Mouse (Mus musculus): ENCODE measurements around the gene Mov10l1. TPM values are rescaled to one million over a fixed set of nuclear protein-coding genes. Genes with fewer than 3 reads are reported as not detected.

The Mov10l1 gene
- not detected in 2 replicates for polyA plus RNA-seq (2012; rRNA removed)
- polyA plus RNA-seq (2014; fragmentation: Nextera tagmentation; extraction: Ambion mirVana) = not detected in 2 replicates

GRCm38 (mm10) chr15:88982534-88983079 lies at the start of gene Mov10l1:
Gene Mov10l1 (plus strand): TSS chr15:88982909.
- Histone ChIP-seq H3K4me2 (ENCODE audit: low read depth) (no peak within 1 kb of the TSS), H3K36me3 (replicated peaks; ENCODE audit: control insufficient read depth, insufficient read depth, low read depth) (no peaks in the 10 kb centered on the region), H3K4me3 (ENCODE audit: insufficient read depth in 1 of 2, low read depth in 2 of 2, low read length in 2 of 2) (no peak within 1 kb of the TSS), H3K9ac (replicated peaks) (no peak within 1 kb of the TSS), H3K9me3 (ENCODE audit: control insufficient read depth, low read length) (no peaks in the 10 kb centered on the region), H3K27ac (no peak within 1 kb of the TSS), H3K4me1 (replicated peaks; ENCODE audit: control insufficient read depth in 2 of 2, insufficient read depth in 2 of 2, low read length in 1 of 2) (no peaks in the 10 kb centered on the region), H3K27me3 (ENCODE audit: control insufficient read depth, insufficient read depth, low read length) (no peaks in the 10 kb centered on the region)
- WGBS (ENCODE audit: insufficient replicate concordance) = 80% methylated on average over 31 of the region's 31 CpGs
- TF ChIP-seq EP300 (IDR thresholded peaks at IDR 0.05; ENCODE audit: low read depth) = no peak
- TF ChIP-seq CTCF (IDR thresholded peaks at IDR 0.05; ENCODE audit: low read depth) = no peak
- no peak for ATAC-seq (ENCODE audit: insufficient read depth)
- DNase-seq (ENCODE audit: low read depth in 3 of 3, low spot score in 3 of 3) = no peak

GRCm38 (mm10) chr15:88934141-88934540 lies 48.6 kb upstream of the Mov10l1 start:
- Histone ChIP-seq H3K9me3 (ENCODE audit: control insufficient read depth, low read length) (no peaks in the 10 kb centered on the region), H3K27me3 (ENCODE audit: control insufficient read depth, insufficient read depth, low read length) (no peaks in the 10 kb centered on the region), H3K4me2 (ENCODE audit: low read depth) (no peak overlapping the region), H3K4me1 (replicated peaks; ENCODE audit: control insufficient read depth in 2 of 2, insufficient read depth in 2 of 2, low read length in 1 of 2) (no peaks in the 10 kb centered on the region), H3K4me3 (ENCODE audit: insufficient read depth in 1 of 2, low read depth in 2 of 2, low read length in 2 of 2) (no peak overlapping the region), H3K9ac (replicated peaks) (no peak overlapping the region), H3K36me3 (replicated peaks; ENCODE audit: control insufficient read depth, insufficient read depth, low read depth) (no peaks in the 10 kb centered on the region), H3K27ac (no peak overlapping the region)
- no peak for ATAC-seq (ENCODE audit: insufficient read depth)
- no peak for TF ChIP-seq EP300 (IDR thresholded peaks at IDR 0.05; ENCODE audit: low read depth)
- 56% methylated on average over 7 of the region's 7 CpGs for WGBS (ENCODE audit: insufficient replicate concordance)
- DNase-seq (ENCODE audit: low read depth in 3 of 3, low spot score in 3 of 3) = no peak

- Histone ChIP-seq H3K9me3 (ENCODE audit: control insufficient read depth, low read length) (no peaks in the 10 kb centered on the region), H3K4me1 (replicated peaks; ENCODE audit: control insufficient read depth in 2 of 2, insufficient read depth in 2 of 2, low read length in 1 of 2) (no peaks in the 10 kb centered on the region), H3K4me3 (ENCODE audit: insufficient read depth in 1 of 2, low read depth in 2 of 2, low read length in 2 of 2) (no peak overlapping the region), H3K27me3 (ENCODE audit: control insufficient read depth, insufficient read depth, low read length) (no peaks in the 10 kb centered on the region), H3K36me3 (replicated peaks; ENCODE audit: control insufficient read depth, insufficient read depth, low read depth) (no peaks in the 10 kb centered on the region), H3K27ac (no peak overlapping the region), H3K4me2 (ENCODE audit: low read depth) (no peak overlapping the region), H3K9ac (replicated peaks) (no peak overlapping the region)
- no peak for DNase-seq (ENCODE audit: low read depth in 3 of 3, low spot score in 3 of 3)
- 23% methylated on average over 6 of the region's 6 CpGs for WGBS (ENCODE audit: insufficient replicate concordance)
- TF ChIP-seq EP300 (IDR thresholded peaks at IDR 0.05; ENCODE audit: low read depth) = no peak
- TF ChIP-seq CTCF (IDR thresholded peaks at IDR 0.05; ENCODE audit: low read depth) = no peak
- no peak for ATAC-seq (ENCODE audit: insufficient read depth)
Measured at GRCm38 (mm10) chr15:88936619-88937290, 46.0 kb upstream of the Mov10l1 start.

GRCm38 (mm10) chr15:88937291-88937650 lies 45.4 kb upstream of the Mov10l1 start:
- Histone ChIP-seq H3K27me3 (ENCODE audit: control insufficient read depth, insufficient read depth, low read length) (no peaks in the 10 kb centered on the region), H3K4me3 (ENCODE audit: insufficient read depth in 1 of 2, low read depth in 2 of 2, low read length in 2 of 2) (no peak overlapping the region), H3K27ac (no peak overlapping the region), H3K4me1 (replicated peaks; ENCODE audit: control insufficient read depth in 2 of 2, insufficient read depth in 2 of 2, low read length in 1 of 2) (no peaks in the 10 kb centered on the region), H3K4me2 (ENCODE audit: low read depth) (no peak overlapping the region), H3K9me3 (ENCODE audit: control insufficient read depth, low read length) (no peaks in the 10 kb centered on the region), H3K9ac (replicated peaks) (no peak overlapping the region), H3K36me3 (replicated peaks; ENCODE audit: control insufficient read depth, insufficient read depth, low read depth) (no peaks in the 10 kb centered on the region)
- no peak for DNase-seq (ENCODE audit: low read depth in 3 of 3, low spot score in 3 of 3)
- TF ChIP-seq EP300 (IDR thresholded peaks at IDR 0.05; ENCODE audit: low read depth) (no peak), CTCF (IDR thresholded peaks at IDR 0.05; ENCODE audit: low read depth) (no peak)
- 49% methylated on average over 2 of the region's 2 CpGs for WGBS (ENCODE audit: insufficient replicate concordance)
- ATAC-seq (ENCODE audit: insufficient read depth) = no peak

- Histone ChIP-seq H3K27me3 (ENCODE audit: control insufficient read depth, insufficient read depth, low read length) (no peaks in the 10 kb centered on the region), H3K9me3 (ENCODE audit: control insufficient read depth, low read length) (no peaks in the 10 kb centered on the region), H3K4me1 (replicated peaks; ENCODE audit: control insufficient read depth in 2 of 2, insufficient read depth in 2 of 2, low read length in 1 of 2) (no peaks in the 10 kb centered on the region), H3K9ac (replicated peaks) (no peak overlapping the region), H3K4me3 (ENCODE audit: insufficient read depth in 1 of 2, low read depth in 2 of 2, low read length in 2 of 2) (no peak overlapping the region), H3K27ac (no peak overlapping the region), H3K36me3 (replicated peaks; ENCODE audit: control insufficient read depth, insufficient read depth, low read depth) (no peaks in the 10 kb centered on the region), H3K4me2 (ENCODE audit: low read depth) (no peak overlapping the region)
- TF ChIP-seq EP300 (IDR thresholded peaks at IDR 0.05; ENCODE audit: low read depth) = no peak
- TF ChIP-seq CTCF (IDR thresholded peaks at IDR 0.05; ENCODE audit: low read depth) = no peak
- ATAC-seq (ENCODE audit: insufficient read depth) (no peak), DNase-seq (ENCODE audit: low read depth in 3 of 3, low spot score in 3 of 3) (no peak)
- WGBS (ENCODE audit: insufficient replicate concordance) = 57% methylated on average over 5 of the region's 5 CpGs
Measured at GRCm38 (mm10) chr15:88942783-88943182, 39.9 kb upstream of the Mov10l1 start.
